Mouse (Mus musculus): Measurements from ENCODE around the gene D10Jhu81e. TPM values are rescaled to one million over a fixed set of nuclear protein-coding genes. Genes with fewer than 3 reads are reported as not detected.
"Not testable (repeated sequence)": the region's sequence is repeated elsewhere in the genome, so short reads cannot be mapped to it uniquely, and the experiment has no call there.

D10Jhu81e gene
- 14.9 and 20.8 TPM in 2 replicates for polyA plus RNA-seq (2016; fragmentation: Nextera tagmentation; extraction: Ambion mirVana)

GRCm38 (mm10) chr10:78169281-78170042, at the start of gene D10Jhu81e:
Gene D10Jhu81e, minus strand, starts transcription at chr10:78169782.
- Histone ChIP-seq H3K27ac (peak within 1 kb of the TSS; percentile 89), H3K36me3 (replicated peaks) (peaks cover 79% of the 10 kb centered on the region), H3K4me1 (peaks cover 24% of the 10 kb centered on the region), H3K27me3 (ENCODE audit: poor library complexity, severe bottlenecking) (no peaks in the 10 kb centered on the region), H3K9me3 (no peaks in the 10 kb centered on the region), H3K4me3 (peak within 1 kb of the TSS; percentile 72)
- peak; percentile 100 for DNase-seq (ENCODE audit: extremely low spot score, low spot score)
- 1% methylated on average over 50 of the region's 50 CpGs for WGBS

DNA sequence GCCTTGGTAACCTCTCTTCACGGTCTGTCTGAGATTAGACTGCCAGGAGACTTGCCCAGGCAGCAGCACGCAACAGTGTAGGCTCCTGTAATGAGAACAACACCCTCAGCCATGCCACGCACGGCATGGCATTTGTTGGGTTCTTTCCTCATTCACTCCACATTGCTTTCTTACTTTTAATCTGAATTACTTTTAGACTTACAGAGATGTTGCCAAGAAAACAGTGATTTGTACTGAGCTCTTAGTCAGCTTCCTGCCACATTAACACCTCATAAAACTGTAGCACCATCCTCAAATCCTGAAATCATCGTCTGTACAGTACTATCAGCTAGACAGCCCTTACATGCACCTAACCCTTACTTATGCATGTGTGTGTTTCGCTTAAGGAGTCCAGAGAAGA, 49.0 kb upstream of the D10Jhu81e start:
- Histone ChIP-seq H3K27me3 (ENCODE audit: poor library complexity, severe bottlenecking) (no peaks in the 10 kb centered on the region), H3K4me3 (no peak overlapping the region), H3K4me1 (no peaks in the 10 kb centered on the region), H3K27ac (no peak overlapping the region), H3K9me3 (no peaks in the 10 kb centered on the region), H3K36me3 (replicated peaks) (peaks cover 86% of the 10 kb centered on the region)
- DNase-seq (ENCODE audit: extremely low spot score, low spot score): no peak
- 94% methylated on average over 6 of the region's 6 CpGs for WGBS

GRCm38 (mm10) chr10:78216376-78217083, 46.9 kb upstream of the D10Jhu81e start:
- 92% methylated on average over 6 of the region's 6 CpGs for WGBS
- Histone ChIP-seq H3K4me3 (no peak overlapping the region), H3K27me3 (ENCODE audit: poor library complexity, severe bottlenecking) (no peaks in the 10 kb centered on the region), H3K27ac (no peak overlapping the region), H3K36me3 (replicated peaks) (peaks cover 96% of the 10 kb centered on the region), H3K4me1 (no peaks in the 10 kb centered on the region), H3K9me3 (no peaks in the 10 kb centered on the region)
- no peak for DNase-seq (ENCODE audit: extremely low spot score, low spot score)

- WGBS: 95% methylated on average over 9 of the region's 9 CpGs
- no peak for DNase-seq (ENCODE audit: extremely low spot score, low spot score)
- no peak overlapping the region for H3K4me3 ChIP-seq
- no peaks in the 10 kb centered on the region for H3K27me3 ChIP-seq (ENCODE audit: poor library complexity, severe bottlenecking)
- peaks cover 100% of the 10 kb centered on the region for H3K36me3 ChIP-seq (replicated peaks)
- no peak overlapping the region for H3K27ac ChIP-seq
- no peaks in the 10 kb centered on the region for H3K4me1 ChIP-seq
- H3K9me3 ChIP-seq: no peaks in the 10 kb centered on the region
Measured at GRCm38 (mm10) chr10:78214371-78214770, 44.8 kb upstream of the D10Jhu81e start.

GRCm38 (mm10) chr10:78211311-78211710, 41.7 kb upstream of the D10Jhu81e start:
- Histone ChIP-seq H3K27me3 (ENCODE audit: poor library complexity, severe bottlenecking) (no peaks in the 10 kb centered on the region), H3K36me3 (replicated peaks) (peaks cover 99% of the 10 kb centered on the region), H3K4me3 (no peak overlapping the region), H3K9me3 (no peaks in the 10 kb centered on the region), H3K27ac (no peak overlapping the region), H3K4me1 (no peaks in the 10 kb centered on the region)
- no peak for DNase-seq (ENCODE audit: extremely low spot score, low spot score)
- WGBS: 71% methylated on average over 6 of the region's 6 CpGs

DNA sequence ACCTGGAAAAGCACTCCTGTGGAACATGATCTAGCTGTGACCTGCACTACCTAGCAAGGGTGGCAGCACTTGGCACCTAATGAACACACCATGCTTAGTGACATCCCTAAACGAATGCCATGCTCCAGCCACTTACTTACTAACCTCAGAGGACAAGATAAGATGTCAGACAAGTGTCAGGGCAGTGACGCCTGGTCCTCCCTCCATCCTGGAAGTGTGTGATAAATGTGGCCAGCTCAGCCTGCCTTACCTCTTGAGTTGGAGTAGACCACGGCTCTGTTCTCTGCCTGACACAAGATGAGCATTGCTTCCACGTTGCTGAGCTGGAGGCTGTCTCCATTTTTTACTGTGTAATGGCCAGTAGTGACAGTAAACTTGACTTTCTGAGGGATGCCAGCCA, 31.6 kb upstream of the D10Jhu81e start:
- Histone ChIP-seq H3K4me1 (no peaks in the 10 kb centered on the region), H3K27me3 (ENCODE audit: poor library complexity, severe bottlenecking) (no peaks in the 10 kb centered on the region), H3K9me3 (no peaks in the 10 kb centered on the region), H3K27ac (no peak overlapping the region), H3K36me3 (replicated peaks) (peaks cover 100% of the 10 kb centered on the region), H3K4me3 (no peak overlapping the region)
- no peak for DNase-seq (ENCODE audit: extremely low spot score, low spot score)
- WGBS: 88% methylated on average over 4 of the region's 4 CpGs

DNA sequence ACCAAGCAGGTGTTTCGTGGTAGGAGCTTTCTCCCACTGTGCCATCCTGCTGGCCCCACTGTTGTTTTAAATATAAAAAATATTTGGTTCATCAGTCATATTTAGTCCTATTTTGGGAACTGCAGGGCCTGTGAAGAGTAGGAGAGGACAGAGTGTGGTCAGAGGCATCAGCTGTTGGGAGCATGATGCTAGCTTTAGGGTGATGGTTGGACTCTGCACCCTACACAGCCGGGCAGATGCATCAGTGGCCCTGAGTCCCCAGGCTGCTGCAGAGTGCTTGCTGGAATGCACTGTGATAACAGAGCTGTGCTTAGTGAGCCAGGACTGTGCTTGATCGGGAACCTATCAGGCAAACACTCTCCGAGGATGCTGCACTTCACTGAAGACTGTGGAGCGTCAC, 23.4 kb upstream of the D10Jhu81e start:
- Histone ChIP-seq H3K36me3 (replicated peaks) (peaks cover 100% of the 10 kb centered on the region), H3K27ac (no peak overlapping the region), H3K4me1 (no peaks in the 10 kb centered on the region), H3K27me3 (ENCODE audit: poor library complexity, severe bottlenecking) (no peaks in the 10 kb centered on the region), H3K9me3 (no peaks in the 10 kb centered on the region), H3K4me3 (no peak overlapping the region)
- DNase-seq (ENCODE audit: extremely low spot score, low spot score): no peak
- whole genome bisulfite sequencing: 89% methylated on average over 5 of the region's 5 CpGs

- DNase-seq (ENCODE audit: extremely low spot score, low spot score): not testable (repeated sequence)
- peaks cover 66% of the 10 kb centered on the region for H3K36me3 ChIP-seq (replicated peaks)
- 75% methylated on average over 4 of the region's 4 CpGs for WGBS
Measured at GRCm38 (mm10) chr10:78186076-78186475, 16.5 kb upstream of the D10Jhu81e start.

GRCm38 (mm10) chr10:78185381-78185725, 15.8 kb upstream of the D10Jhu81e start:
- peak overlapping the region; percentile 88 for H3K4me3 ChIP-seq
- no peaks in the 10 kb centered on the region for H3K27me3 ChIP-seq (ENCODE audit: poor library complexity, severe bottlenecking)
- peaks cover 66% of the 10 kb centered on the region for H3K36me3 ChIP-seq (replicated peaks)
- DNase-seq (ENCODE audit: extremely low spot score, low spot score): no peak
- H3K9me3 ChIP-seq: no peaks in the 10 kb centered on the region
- H3K27ac ChIP-seq: peak overlapping the region; percentile 80
- 29% methylated on average over 9 of the region's 9 CpGs for WGBS
- peaks cover 22% of the 10 kb centered on the region for H3K4me1 ChIP-seq

More at GRCm38 (mm10) chr10:78186076-78186475, 16.5 kb upstream of the D10Jhu81e start:
- not testable (repeated sequence) for H3K9me3 ChIP-seq; H3K27ac ChIP-seq; H3K27me3 ChIP-seq (ENCODE audit: poor library complexity, severe bottlenecking); H3K4me3 ChIP-seq
- H3K4me1 ChIP-seq: peaks cover 22% of the 10 kb centered on the region

- H3K9me3 ChIP-seq: no peaks in the 10 kb centered on the region
- H3K36me3 ChIP-seq (replicated peaks): peaks cover 66% of the 10 kb centered on the region
- peak within 1 kb of the TSS; percentile 80 for H3K27ac ChIP-seq
- DNase-seq (ENCODE audit: extremely low spot score, low spot score): peak; percentile 91
- H3K4me1 ChIP-seq: peaks cover 22% of the 10 kb centered on the region
- no peaks in the 10 kb centered on the region for H3K27me3 ChIP-seq (ENCODE audit: poor library complexity, severe bottlenecking)
- WGBS: 2% methylated on average over 47 of the region's 47 CpGs
- H3K4me3 ChIP-seq: peak within 1 kb of the TSS; percentile 88
Measured at GRCm38 (mm10) chr10:78184531-78185380, 15.2 kb upstream of the D10Jhu81e start, which contains the start of gene Pwp2. Gene Pwp2, minus strand, starts transcription at chr10:78185149.

DNA sequence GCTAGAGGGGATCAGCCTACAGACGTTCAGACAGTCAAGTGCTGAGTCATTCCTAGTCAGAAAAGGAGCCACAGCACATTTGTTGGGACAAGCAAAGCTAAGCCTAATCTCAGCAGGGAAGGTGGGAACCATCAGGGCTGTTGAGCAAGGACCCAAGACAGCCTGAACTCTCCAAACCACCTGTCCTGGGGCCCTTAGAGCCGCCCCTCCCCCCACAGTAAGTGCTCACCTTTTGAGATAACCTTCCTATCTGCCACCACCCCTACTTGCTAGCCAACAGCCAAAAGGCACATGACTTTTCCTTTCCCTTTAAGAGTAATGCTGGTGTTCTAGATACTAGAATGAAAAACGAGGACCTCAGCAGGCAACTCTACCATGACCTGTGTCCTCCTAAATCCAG, 14.0 kb upstream of the D10Jhu81e start:
- H3K36me3 ChIP-seq (replicated peaks): peaks cover 66% of the 10 kb centered on the region
- 88% methylated on average over 3 of the region's 3 CpGs for WGBS
- peak overlapping the region; percentile 88 for H3K4me3 ChIP-seq
- H3K9me3 ChIP-seq: no peaks in the 10 kb centered on the region
- no peaks in the 10 kb centered on the region for H3K27me3 ChIP-seq (ENCODE audit: poor library complexity, severe bottlenecking)
- no peak for DNase-seq (ENCODE audit: extremely low spot score, low spot score)
- H3K4me1 ChIP-seq: peaks cover 22% of the 10 kb centered on the region
- H3K27ac ChIP-seq: no peak overlapping the region

DNA sequence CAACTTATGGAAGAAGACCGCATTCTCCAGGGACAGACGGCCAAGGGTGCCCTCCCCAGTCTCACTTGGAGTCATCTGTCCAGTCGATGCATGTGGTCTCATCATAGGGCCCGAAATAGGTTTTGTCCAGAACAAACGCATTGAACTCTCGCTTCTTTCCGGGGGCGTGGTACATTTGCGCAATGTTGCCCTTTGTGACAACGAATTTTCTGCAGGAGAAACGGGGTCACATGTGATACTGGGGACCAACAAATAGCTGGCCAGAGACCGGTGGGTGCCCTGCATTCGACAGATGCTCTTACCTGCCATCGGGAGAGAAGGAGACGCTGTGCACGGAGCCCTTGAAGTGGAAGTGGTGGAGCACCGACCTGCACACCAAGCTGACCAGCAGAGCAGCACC, 12.7 kb upstream of the D10Jhu81e start:
- Histone ChIP-seq H3K27ac (no peak overlapping the region), H3K9me3 (no peaks in the 10 kb centered on the region), H3K27me3 (ENCODE audit: poor library complexity, severe bottlenecking) (no peaks in the 10 kb centered on the region), H3K4me1 (peaks cover 22% of the 10 kb centered on the region), H3K36me3 (replicated peaks) (peaks cover 66% of the 10 kb centered on the region), H3K4me3 (no peak overlapping the region)
- DNase-seq (ENCODE audit: extremely low spot score, low spot score): no peak
- WGBS: 96% methylated on average over 17 of the region's 17 CpGs
